Mouse (Mus musculus) fat pad, adult 2 months (tissue): ENCODE results near the gene Lhfpl5.

Source experiments
- DNase-seq: peaks from one replicate; pipeline ENCODE4 v3.0.0-alpha.2; 2011; ENCODE audit warnings: low read depth, low spot score; ENCODE audit errors: extremely low read depth

The Lhfpl5 gene

GRCm38 (mm10) chr17:28624841-28625240, 49.4 kb downstream of the Lhfpl5 start:
- peak; percentile 74 for DNase-seq

GRCm38 (mm10) chr17:28625327-28625726, 49.9 kb downstream of the Lhfpl5 start:
- DNase-seq = no peak

GRCm38 (mm10) chr17:28626937-28627336, 51.5 kb downstream of the Lhfpl5 start:
- DNase-seq = no peak

GRCm38 (mm10) chr17:28628248-28629124, 53.0 kb downstream of the Lhfpl5 start:
- no peak for DNase-seq

GRCm38 (mm10) chr17:28629125-28629524, 53.7 kb downstream of the Lhfpl5 start:
- DNase-seq = no peak
